Mouse (Mus musculus): ENCODE results near the gene Olfr313. TPM values are rescaled to one million over a fixed set of nuclear protein-coding genes. Genes with fewer than 3 reads are reported as not detected.
"Not testable (repeated sequence)": the region's sequence is repeated elsewhere in the genome, so short reads cannot be mapped to it uniquely, and the experiment has no call there.

Gene Olfr313
- not detected for total RNA-seq (2021)
- long read RNA-seq, experiment 1: 0 reads
- long read RNA-seq, experiment 2: 0 reads

DNA sequence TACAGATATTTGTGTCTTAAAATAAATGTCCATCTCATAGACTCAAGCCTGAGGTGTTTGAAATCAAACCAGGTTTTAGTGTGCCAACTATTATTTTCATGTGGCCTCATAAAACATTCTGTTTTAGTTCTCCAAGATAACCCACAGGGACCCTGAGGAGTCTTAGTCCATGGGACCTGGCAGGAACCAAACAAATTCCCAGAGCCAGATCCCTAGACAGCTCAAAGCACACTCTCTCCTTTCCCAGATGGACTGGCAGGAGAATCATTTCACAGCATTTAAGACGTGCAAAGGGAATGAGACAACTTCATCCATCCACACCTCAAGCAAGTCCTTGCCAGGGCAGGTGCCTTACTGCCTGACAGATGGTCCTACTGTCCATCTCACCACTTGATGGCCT lies at the start of gene Olfr313:
TSS of gene Olfr313 (plus strand) at position 301 of the 400 bp plus-strand sequence.
- H3K4me3 ChIP-seq; DNase-seq (ENCODE audit: low spot score in 2 of 2); H3K27ac ChIP-seq: not testable (repeated sequence)

DNA sequence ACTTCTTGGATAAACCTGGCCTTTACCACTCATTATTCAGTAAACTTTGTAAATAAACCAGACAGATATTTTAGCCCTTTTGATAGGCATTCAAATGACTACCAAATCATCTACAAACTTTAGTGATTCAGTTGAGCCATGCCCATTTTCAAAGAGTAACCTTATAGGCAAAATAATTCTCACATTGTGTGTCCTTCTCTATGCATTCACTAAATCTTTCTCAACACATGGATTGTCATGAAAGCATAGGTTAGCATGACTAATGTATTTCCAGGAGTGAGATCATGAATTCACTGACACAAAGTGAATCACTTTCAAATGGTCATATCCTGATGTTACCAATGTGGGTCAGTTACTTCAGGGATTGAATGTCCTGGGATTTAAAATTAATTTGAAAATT lies 41.9 kb upstream of the Olfr313 start, which contains the start of gene Olfr315:
TSS of gene Olfr315 (plus strand) at position 301 of the 400 bp plus-strand sequence.
- Histone ChIP-seq H3K27ac (no peak within 1 kb of the TSS), H3K4me3 (no peak within 1 kb of the TSS)
- no peak for DNase-seq (ENCODE audit: low spot score in 2 of 2)
- no peak for TF ChIP-seq CTCF (conservative IDR thresholded peaks at IDR 0.05)

DNA sequence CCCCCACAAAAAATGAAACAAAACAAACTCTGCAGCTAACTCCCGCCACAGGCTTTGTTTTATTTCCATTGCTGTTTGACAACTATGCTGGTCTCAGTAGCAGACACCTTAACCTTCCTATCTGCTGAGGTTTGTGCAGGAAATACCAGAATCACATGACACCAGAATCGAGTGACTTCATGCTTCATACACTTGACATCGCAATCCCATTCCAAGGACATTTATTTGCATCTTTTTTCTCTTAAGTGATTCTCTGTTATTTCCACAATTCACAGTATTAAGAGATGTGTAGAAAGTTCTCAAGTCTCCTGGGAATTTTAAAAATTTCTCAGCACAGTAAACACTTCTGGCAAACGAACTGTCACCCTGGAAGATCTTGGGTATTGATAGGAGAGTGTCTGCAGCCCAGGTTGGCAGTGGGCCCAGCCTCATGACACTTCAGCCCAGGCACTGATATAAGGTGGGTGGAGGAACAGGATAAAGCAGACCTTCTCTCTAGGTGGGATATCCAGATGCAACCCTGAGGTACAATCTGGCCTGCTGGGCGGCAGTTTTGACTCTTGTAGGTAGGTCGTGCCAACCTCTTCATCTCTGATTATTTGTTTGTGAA lies 32.2 kb upstream of the Olfr313 start, which contains the start of gene Olfr314:
TSS of gene Olfr314 (plus strand) at position 473 of the 610 bp plus-strand sequence.
- DNase-seq (ENCODE audit: low spot score in 2 of 2): no peak
- no peak within 1 kb of the TSS for H3K4me3 ChIP-seq
- no peak within 1 kb of the TSS for H3K27ac ChIP-seq
- TF ChIP-seq CTCF (conservative IDR thresholded peaks at IDR 0.05): no peak

DNA sequence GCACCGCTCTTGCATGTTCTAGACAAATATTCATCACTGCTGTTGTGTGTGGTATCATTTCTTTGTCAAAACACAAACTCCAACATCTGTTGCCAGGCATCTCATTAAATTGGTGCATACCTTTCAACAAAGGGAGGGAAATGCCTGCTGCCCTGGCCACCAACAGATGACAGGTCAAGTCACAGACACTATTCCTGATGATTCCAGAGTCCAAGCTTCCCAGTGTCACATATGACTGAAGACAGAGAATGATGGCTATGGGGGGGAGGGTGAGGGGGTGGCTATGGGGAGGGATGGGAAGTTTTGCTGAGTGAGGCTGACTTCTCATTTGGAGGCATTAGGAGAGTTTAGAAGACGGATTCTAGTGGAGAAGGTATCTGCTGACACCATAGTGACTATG lies 30.6 kb upstream of the Olfr313 start:
- Histone ChIP-seq H3K27ac (no peak overlapping the region), H3K4me3 (no peak overlapping the region)
- TF ChIP-seq CTCF (conservative IDR thresholded peaks at IDR 0.05): no peak
- no peak for DNase-seq (ENCODE audit: low spot score in 2 of 2)

DNA sequence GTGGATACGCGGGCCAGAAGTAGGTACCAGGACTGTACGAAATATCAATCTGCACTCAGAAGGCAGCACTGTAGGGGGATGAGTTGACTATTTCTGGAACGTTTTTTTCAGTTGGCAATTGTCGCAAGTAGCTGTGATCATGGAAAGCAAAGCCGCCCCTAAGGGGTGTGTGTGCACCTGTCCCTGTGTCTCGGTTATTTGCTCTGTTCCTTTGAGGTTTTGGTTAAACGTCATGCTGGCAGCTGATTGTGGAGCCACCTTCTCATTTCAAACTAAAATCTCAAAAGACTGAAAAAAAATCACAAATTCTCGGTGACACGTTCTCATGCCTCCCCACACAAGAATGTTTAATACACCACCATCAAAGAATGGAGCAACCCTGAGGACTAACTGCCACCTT lies 27.1 kb upstream of the Olfr313 start:
- DNase-seq (ENCODE audit: low spot score in 2 of 2): no peak
- H3K4me3 ChIP-seq: no peak overlapping the region
- TF ChIP-seq CTCF (conservative IDR thresholded peaks at IDR 0.05): no peak
- H3K27ac ChIP-seq: no peak overlapping the region

DNA sequence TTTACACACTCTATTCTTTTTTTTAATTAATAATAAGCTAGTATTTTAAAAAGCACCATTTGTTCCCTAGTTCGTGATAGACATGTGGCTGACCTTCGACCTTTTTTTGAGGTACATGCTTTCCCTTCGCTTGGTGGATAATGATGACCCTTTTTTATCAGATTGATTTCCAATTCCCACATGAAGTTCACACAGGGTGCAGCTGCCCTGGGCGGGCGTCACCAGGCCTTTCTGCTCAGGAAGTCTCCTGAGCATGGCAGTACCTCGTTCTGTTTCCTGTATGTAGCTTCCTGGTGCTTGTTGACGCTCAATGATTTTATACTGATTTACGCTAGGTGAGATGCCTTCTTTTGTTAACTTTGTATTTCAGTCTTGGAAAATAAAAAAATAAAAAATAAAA lies 26.5 kb upstream of the Olfr313 start:
- Histone ChIP-seq H3K4me3 (no peak overlapping the region), H3K27ac (no peak overlapping the region)
- no peak for DNase-seq (ENCODE audit: low spot score in 2 of 2)
- TF ChIP-seq CTCF (conservative IDR thresholded peaks at IDR 0.05): no peak

DNA sequence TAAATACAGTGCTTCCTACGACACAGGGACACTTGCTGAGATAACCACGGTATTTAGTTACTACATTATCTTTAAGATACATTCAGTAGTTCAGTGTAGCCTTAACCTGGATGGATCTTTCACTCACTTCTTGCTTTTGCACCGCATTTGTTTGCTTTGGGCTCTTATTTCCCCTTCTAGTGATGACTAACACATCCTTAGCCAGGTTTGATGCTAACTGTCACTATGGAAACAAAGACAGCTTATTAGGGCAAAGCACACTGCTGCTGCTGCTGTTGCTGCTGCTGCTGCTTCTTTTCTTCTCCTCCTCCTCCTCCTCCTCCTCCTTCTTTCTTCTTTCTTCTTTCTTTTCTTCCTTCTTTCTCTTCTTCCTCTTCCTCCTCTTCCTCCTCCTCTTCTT lies 25.3 kb upstream of the Olfr313 start:
- Histone ChIP-seq H3K4me3 (no peak overlapping the region), H3K27ac (no peak overlapping the region)
- TF ChIP-seq CTCF (conservative IDR thresholded peaks at IDR 0.05): no peak
- DNase-seq (ENCODE audit: low spot score in 2 of 2): no peak

DNA sequence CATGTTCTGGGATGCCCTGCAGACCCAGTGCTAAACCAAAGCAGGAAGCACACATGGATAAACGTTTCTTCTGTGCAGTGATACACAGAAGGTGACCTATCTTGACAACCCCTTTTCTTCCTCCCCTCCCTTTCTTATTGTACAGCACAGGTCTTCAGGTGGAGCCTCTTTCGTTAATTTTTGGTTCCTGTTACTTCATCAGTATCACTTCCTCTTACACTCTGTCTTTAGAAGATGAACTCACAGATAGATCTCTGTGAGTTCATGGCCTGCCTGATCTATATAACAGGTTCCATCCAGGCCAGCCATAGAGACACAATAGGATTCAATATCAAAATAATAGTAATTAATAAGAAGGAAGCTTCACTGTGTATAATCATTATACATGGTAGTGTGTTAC lies 24.7 kb upstream of the Olfr313 start:
- no peak for TF ChIP-seq CTCF (conservative IDR thresholded peaks at IDR 0.05)
- no peak overlapping the region for H3K27ac ChIP-seq
- no peak overlapping the region for H3K4me3 ChIP-seq
- no peak for DNase-seq (ENCODE audit: low spot score in 2 of 2)

DNA sequence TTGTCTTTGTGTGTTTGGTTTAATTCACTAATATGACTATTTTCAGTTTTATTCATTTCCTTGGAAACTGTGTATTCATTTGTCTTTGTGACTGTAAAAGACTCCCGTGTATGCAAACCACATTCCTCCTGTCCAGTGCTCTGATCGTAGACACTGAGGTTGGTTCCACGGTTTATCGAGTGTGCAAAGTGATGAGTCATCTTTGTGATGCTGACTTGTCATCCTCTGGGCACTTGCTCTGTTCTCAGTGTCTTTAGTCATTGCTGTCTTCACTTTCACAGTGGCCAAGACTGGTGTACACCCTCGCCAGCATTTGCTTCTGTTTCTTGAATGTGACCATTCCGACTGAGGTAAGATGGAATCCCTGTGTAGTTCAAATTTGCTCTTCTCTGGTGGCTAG lies 24.2 kb upstream of the Olfr313 start:
- Histone ChIP-seq H3K27ac (no peak overlapping the region), H3K4me3 (no peak overlapping the region)
- TF ChIP-seq CTCF (conservative IDR thresholded peaks at IDR 0.05): no peak
- no peak for DNase-seq (ENCODE audit: low spot score in 2 of 2)

DNA sequence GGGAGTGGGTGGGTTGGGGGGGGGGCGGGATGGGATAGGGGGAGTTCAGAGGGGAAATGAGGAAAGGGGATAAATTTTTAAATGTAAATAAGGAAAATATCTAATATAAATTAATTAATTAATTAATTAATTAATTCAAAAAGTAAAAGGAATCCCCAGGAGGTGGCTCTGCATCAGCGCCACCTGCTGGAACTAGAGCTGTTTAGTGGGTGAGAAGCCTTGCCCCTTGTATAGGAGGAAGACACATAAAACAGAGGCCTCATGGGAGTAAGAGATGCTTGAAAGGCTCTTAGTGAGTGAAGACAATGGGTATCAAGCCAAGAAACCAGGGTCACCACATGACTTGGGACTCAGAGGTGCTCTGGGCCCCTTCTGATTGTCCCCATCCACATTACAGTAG lies 18.9 kb upstream of the Olfr313 start:
- peak; percentile 51 for TF ChIP-seq CTCF (conservative IDR thresholded peaks at IDR 0.05)
- no peak for DNase-seq (ENCODE audit: low spot score in 2 of 2)
- Histone ChIP-seq H3K4me3 (no peak overlapping the region), H3K27ac (peak overlapping the region; percentile 37; the same call in 1 of the 2 replicates)

DNA sequence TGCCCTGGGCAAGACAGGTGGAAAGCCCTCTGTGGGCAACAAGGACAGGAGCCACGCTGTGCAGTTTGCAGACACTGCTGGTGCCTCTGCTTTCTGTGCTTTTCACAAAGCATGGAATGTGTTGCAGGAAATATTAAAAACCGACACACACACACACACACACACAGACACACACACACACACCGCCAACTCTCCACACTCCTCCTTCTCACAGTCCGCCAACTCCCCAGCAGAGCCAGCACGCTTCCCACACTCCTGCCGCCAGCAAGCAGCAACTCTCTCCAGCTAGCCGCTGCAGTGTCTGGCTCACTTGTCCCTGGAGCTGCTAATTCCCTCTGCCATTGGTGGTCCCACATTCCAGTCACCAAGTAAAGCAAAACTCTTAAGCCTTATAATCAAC lies 17.9 kb upstream of the Olfr313 start:
- peak overlapping the region; percentile 37; the same call in 1 of the 2 replicates for H3K27ac ChIP-seq
- no peak for TF ChIP-seq CTCF (conservative IDR thresholded peaks at IDR 0.05)
- DNase-seq (ENCODE audit: low spot score in 2 of 2): peak; percentile 71 to 76
- H3K4me3 ChIP-seq: no peak overlapping the region

DNA sequence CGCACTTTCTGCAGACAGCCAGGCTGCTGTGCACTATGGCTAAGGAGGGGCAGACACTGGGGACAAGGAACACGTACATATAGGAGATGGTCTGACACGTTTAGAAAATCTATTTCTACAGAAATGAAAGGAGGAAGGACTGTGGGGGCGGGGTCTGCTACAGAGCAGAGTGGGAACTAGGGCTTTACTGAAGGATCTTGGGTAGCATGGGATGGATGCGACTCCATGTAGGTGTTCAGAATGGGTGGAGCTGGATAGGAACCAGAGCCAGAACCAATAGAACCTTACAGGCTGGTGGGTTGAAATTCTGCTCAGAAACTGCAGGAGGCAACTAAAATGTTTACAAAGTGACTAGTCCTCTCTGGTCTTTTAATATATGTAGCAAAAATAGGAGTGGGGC lies 15.1 kb upstream of the Olfr313 start:
- H3K4me3 ChIP-seq: no peak overlapping the region
- DNase-seq (ENCODE audit: low spot score in 2 of 2): no peak
- TF ChIP-seq CTCF (conservative IDR thresholded peaks at IDR 0.05): no peak
- no peak overlapping the region; the same call in 1 of the 2 replicates for H3K27ac ChIP-seq

DNA sequence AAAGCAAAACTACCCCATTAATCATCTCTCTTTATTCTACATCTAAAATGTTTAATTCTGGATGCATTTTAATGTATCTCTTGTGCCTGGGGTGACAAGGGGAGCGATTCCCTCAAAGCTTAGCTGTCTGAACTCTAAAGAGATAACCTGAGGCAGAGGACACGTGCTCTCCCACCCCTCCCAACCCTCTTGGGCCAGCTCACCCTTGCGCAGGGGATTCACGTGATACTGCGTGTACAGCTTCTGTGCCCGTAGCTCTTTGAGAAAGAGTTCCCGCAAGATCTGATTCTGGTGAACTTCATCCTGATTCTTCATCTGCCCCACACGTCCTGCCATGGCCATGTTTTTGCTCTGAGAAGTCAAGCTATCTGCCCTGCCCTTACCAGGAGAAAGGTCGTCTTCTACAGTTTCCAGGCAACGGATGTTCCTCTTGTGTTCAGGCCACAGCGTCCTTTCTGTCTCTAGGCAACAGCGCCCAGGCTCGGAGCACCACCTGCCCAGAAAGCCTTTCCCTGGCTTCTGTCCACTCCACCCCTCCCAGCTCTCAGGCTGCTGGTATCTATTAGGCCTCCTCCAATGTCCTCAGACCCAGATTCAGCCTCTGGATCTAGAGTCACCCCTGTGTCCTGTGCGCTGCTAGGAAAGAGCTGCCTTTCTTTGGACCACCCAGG lies 13.1 kb upstream of the Olfr313 start, which contains the start of gene Fam183b:
TSS of gene Fam183b (minus strand) at position 403 of the 671 bp plus-strand sequence.
- TF ChIP-seq CTCF (conservative IDR thresholded peaks at IDR 0.05): no peak
- Histone ChIP-seq H3K27ac (peak within 1 kb of the TSS; percentile 79), H3K4me3 (peak within 1 kb of the TSS; percentile 22; the same call in 1 of the 2 replicates)
- DNase-seq (ENCODE audit: low spot score in 2 of 2): peak; percentile 22 to 38

DNA sequence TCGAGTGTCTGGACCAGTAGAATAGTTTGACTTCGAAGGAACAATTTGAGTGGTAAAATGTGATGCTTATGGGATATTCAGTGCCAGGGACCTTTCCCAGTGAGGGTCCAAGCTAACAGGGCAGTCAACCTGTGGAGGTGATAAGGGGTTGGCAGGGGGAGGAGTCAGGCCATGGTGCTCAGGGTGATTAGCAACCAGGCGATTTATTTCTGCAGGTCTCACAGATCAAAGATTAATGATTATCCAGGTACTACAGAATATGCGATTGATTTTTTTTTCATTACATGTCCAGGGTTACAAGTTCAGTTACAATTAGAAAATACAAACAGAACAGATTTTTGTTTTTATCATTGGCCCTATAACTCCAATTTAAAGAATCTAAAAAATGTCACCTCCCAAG lies 10.9 kb upstream of the Olfr313 start:
- Histone ChIP-seq H3K4me3 (no peak overlapping the region), H3K27ac (no peak overlapping the region)
- TF ChIP-seq CTCF (conservative IDR thresholded peaks at IDR 0.05): no peak
- DNase-seq (ENCODE audit: low spot score in 2 of 2): no peak

Data from layer of hippocampus, adult 2 months (tissue).